Comparison of ENCODE assay signal across 21 mouse cellular contexts in the genomic region with DNA sequence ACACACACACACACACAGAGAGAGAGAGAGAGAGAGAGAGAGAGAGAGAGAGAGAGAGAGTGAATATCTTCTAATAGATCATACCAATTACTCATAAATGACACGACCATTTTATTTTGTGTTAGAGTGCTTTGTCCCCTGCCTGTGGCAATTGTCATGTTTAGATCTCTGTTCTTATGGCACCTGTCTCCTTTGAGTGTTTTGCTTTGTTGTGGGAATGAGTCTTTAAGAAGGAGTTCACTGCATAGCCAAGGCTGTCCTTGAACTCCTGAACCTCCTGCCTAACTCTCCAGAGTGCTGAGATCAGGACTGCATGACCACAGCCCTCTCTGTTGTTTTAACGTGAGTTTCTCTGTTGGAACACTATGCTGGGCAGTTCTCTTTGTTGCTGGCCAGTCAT.
"Had no signal": no experiment of that assay in that cellular context is flagged by ENCODE, and none has a peak within 500 bp of the region (broad histone marks: within the 10 kb centered on the region; RNA-seq: fewer than 3 reads in every experiment).

No protein-coding gene starts in this region.

- H3K4me2 ChIP-seq: kidney, embryonic 15.5 days; limb, embryonic 12.5 days; limb, embryonic 15.5 days; liver, embryonic 11.5 days; lung, embryonic 14.5 days; midbrain, embryonic 12.5 days; midbrain, embryonic 15.5 days; neural tube, embryonic 12.5 days; neural tube, embryonic 15.5 days had no signal

- H3K4me1 ChIP-seq: limb, embryonic 12.5 days; limb, embryonic 15.5 days; midbrain, embryonic 12.5 days; midbrain, embryonic 15.5 days; neural tube, embryonic 12.5 days; neural tube, embryonic 15.5 days had no signal

- ATAC-seq: liver, postnatal 0 days; lung, postnatal 0 days; midbrain, embryonic 15.5 days had no signal

- H3K9ac ChIP-seq: kidney, embryonic 15.5 days; limb, embryonic 12.5 days; limb, embryonic 15.5 days; liver, embryonic 14.5 days; liver, postnatal 0 days; lung, embryonic 14.5 days; midbrain, embryonic 12.5 days; midbrain, embryonic 15.5 days; neural tube, embryonic 12.5 days; neural tube, embryonic 15.5 days had no signal

- H3K36me3 ChIP-seq: kidney, embryonic 15.5 days; limb, embryonic 12.5 days; limb, embryonic 15.5 days; midbrain, embryonic 15.5 days; neural tube, embryonic 15.5 days had no signal

- H3K27me3 ChIP-seq: kidney, embryonic 15.5 days; limb, embryonic 12.5 days; limb, embryonic 15.5 days; midbrain, embryonic 12.5 days; midbrain, embryonic 15.5 days; neural tube, embryonic 12.5 days; neural tube, embryonic 15.5 days had no signal

- H3K4me3 ChIP-seq: kidney, embryonic 15.5 days; limb, embryonic 12.5 days; limb, embryonic 15.5 days; midbrain, embryonic 12.5 days; midbrain, embryonic 15.5 days; neural tube, embryonic 12.5 days; neural tube, embryonic 15.5 days had no signal

- H3K9me3 ChIP-seq: kidney, embryonic 15.5 days; limb, embryonic 12.5 days; limb, embryonic 15.5 days; midbrain, embryonic 12.5 days; midbrain, embryonic 15.5 days; neural tube, embryonic 12.5 days; neural tube, embryonic 15.5 days had no signal

- H3K27ac ChIP-seq: kidney, embryonic 15.5 days; limb, embryonic 12.5 days; limb, embryonic 15.5 days; liver, embryonic 14.5 days; macrophage; midbrain, embryonic 12.5 days; midbrain, embryonic 15.5 days; neural tube, embryonic 12.5 days; neural tube, embryonic 15.5 days had no signal

- DNase-seq: kidney, adult 8-10 months; kidney, postnatal 10 days; kidney, postnatal 36 days; layer of hippocampus, postnatal 36 days; left cerebral cortex, postnatal 4 days; liver, postnatal 0 days; lung, embryonic 14.5 days; retina, postnatal 1 day; right cerebral cortex, postnatal 25 days; thymus, postnatal 25 days had no signal
